Mouse (Mus musculus): ENCODE results near the gene Mri1.

Mri1 gene

GRCm38 (mm10) chr8:84236998-84237473 lies 20.1 kb downstream of the Mri1 start, which contains the start of gene Zswim4:
TSS of gene Zswim4 (minus strand) at chr8:84237055.
- peak; percentile 97 to 98 for DNase-seq (ENCODE audit: low spot score in 2 of 2)

- DNase-seq (ENCODE audit: low spot score in 2 of 2), result no peak
Observed at GRCm38 (mm10) chr8:84236410-84236997, 20.6 kb downstream of the Mri1 start.

GRCm38 (mm10) chr8:84235746-84236409 lies 21.2 kb downstream of the Mri1 start:
- DNase-seq (ENCODE audit: low spot score in 2 of 2), result peak; percentile 34 to 38

GRCm38 (mm10) chr8:84233055-84233454 lies 24.1 kb downstream of the Mri1 start:
- no peak for DNase-seq (ENCODE audit: low spot score in 2 of 2)

GRCm38 (mm10) chr8:84230735-84231134 lies 26.4 kb downstream of the Mri1 start:
- DNase-seq (ENCODE audit: low spot score in 2 of 2), result no peak

GRCm38 (mm10) chr8:84223322-84224029 lies 33.6 kb downstream of the Mri1 start:
- DNase-seq (ENCODE audit: low spot score in 2 of 2), result no peak

- no peak for DNase-seq (ENCODE audit: low spot score in 2 of 2)
Observed at GRCm38 (mm10) chr8:84222566-84223165, 34.5 kb downstream of the Mri1 start.

GRCm38 (mm10) chr8:84220105-84220504 lies 37.0 kb downstream of the Mri1 start:
- DNase-seq (ENCODE audit: low spot score in 2 of 2), result no peak

- no peak for DNase-seq (ENCODE audit: low spot score in 2 of 2)
Observed at GRCm38 (mm10) chr8:84218143-84218542, 39.0 kb downstream of the Mri1 start.

GRCm38 (mm10) chr8:84217206-84217605 lies 39.9 kb downstream of the Mri1 start:
- DNase-seq (ENCODE audit: low spot score in 2 of 2), result no peak

GRCm38 (mm10) chr8:84213277-84213676 lies 43.8 kb downstream of the Mri1 start:
- no peak for DNase-seq (ENCODE audit: low spot score in 2 of 2)

GRCm38 (mm10) chr8:84211881-84212563 lies 45.1 kb downstream of the Mri1 start:
- no peak for DNase-seq (ENCODE audit: low spot score in 2 of 2)

- DNase-seq (ENCODE audit: low spot score in 2 of 2), result no peak
Observed at GRCm38 (mm10) chr8:84211202-84211601, 45.9 kb downstream of the Mri1 start.

GRCm38 (mm10) chr8:84210167-84210791 lies 46.8 kb downstream of the Mri1 start:
- peak; percentile 84 to 87 for DNase-seq (ENCODE audit: low spot score in 2 of 2)

- DNase-seq (ENCODE audit: low spot score in 2 of 2), result peak in 1 of 2 experiments; percentile 12
Observed at GRCm38 (mm10) chr8:84208381-84209380, 48.4 kb downstream of the Mri1 start.

- DNase-seq (ENCODE audit: low spot score in 2 of 2), result peak in 1 of 2 experiments; percentile 22
Observed at GRCm38 (mm10) chr8:84207811-84208210, 49.3 kb downstream of the Mri1 start.

GRCm38 (mm10) chr8:84206666-84207065 lies 50.5 kb downstream of the Mri1 start:
- DNase-seq (ENCODE audit: low spot score in 2 of 2), result peak in 1 of 2 experiments; percentile 26

GRCm38 (mm10) chr8:84205073-84205472 lies 52.1 kb downstream of the Mri1 start:
- DNase-seq (ENCODE audit: low spot score in 2 of 2), result no peak

- peak; percentile 81 to 88 for DNase-seq (ENCODE audit: low spot score in 2 of 2)
Observed at GRCm38 (mm10) chr8:84203975-84204772, 53.0 kb downstream of the Mri1 start.
